Mouse (Mus musculus) lung, postnatal 0 days (tissue): ENCODE measurements around the gene Trim31. TPM values are rescaled to one million over a fixed set of nuclear protein-coding genes. Genes with fewer than 3 reads are reported as not detected.

Experiments used
- ATAC-seq: fragments of 200-750 bp; cut with Nextera tagmentation; 2 replicates; pipeline ENCODE4 v1.8.0; 2017; ENCODE audit warnings: moderate library complexity
- DNase-seq: peaks from one replicate; pipeline ENCODE4 v3.0.0-alpha.2; 2016; ENCODE audit warnings: low spot score
- H3K27ac ChIP-seq: fragments of 300-500 bp; sonication (generic); 2 replicates; pipeline ENCODE4 v1.5.1; 2014; ENCODE audit warnings: antibody characterized with exemption, mild to moderate bottlenecking, low read length, mixed read lengths
- H3K27me3 ChIP-seq: fragments of 300-500 bp; sonication (generic); replicated peaks from 2 replicates; pipeline ENCODE4 v1.6.1; 2014; ENCODE audit warnings: low read length, mixed read lengths; ENCODE audit not compliant: insufficient read depth
- H3K36me3 ChIP-seq: fragments of 300-500 bp; sonication (generic); 2 replicates; pipeline ENCODE4 v1.6.1; 2014; ENCODE audit warnings: low read length, mixed read lengths; ENCODE audit not compliant: insufficient read depth
- H3K4me1 ChIP-seq: fragments of 300-500 bp; sonication (generic); 2 replicates; pipeline ENCODE4 v1.6.1; 2014; ENCODE audit warnings: antibody characterized with exemption, low read depth, low read length, mixed read lengths; ENCODE audit not compliant: insufficient read depth
- H3K4me2 ChIP-seq: fragments of 300-500 bp; sonication (generic); replicated peaks from 2 replicates; pipeline ENCODE4 v1.6.1; 2014; ENCODE audit warnings: low read depth, mild to moderate bottlenecking, low read length, moderate library complexity, mixed read lengths
- H3K4me3 ChIP-seq: fragments of 300-500 bp; sonication (generic); 2 replicates; pipeline ENCODE4 v1.5.1; 2014; ENCODE audit warnings: low read depth, low read length
- H3K9ac ChIP-seq: fragments of 300-500 bp; sonication (generic); replicated peaks from 2 replicates; pipeline ENCODE4 v1.6.1; 2014; ENCODE audit warnings: low read depth, mild to moderate bottlenecking
- H3K9me3 ChIP-seq: fragments of 300-500 bp; sonication (generic); 2 replicates; pipeline ENCODE4 v1.6.1; 2016; ENCODE audit warnings: low read length, mixed read lengths
- CTCF ChIP-seq: IDR thresholded peaks from 2 replicates; pipeline ENCODE4 v1.5.1; 2016; ENCODE audit warnings: antibody characterized with exemption, mild to moderate bottlenecking
- EP300 ChIP-seq: IDR thresholded peaks from 2 replicates; pipeline ENCODE4 v1.6.1; 2016; ENCODE audit warnings: antibody characterized with exemption, mild to moderate bottlenecking, control low read depth
- WGBS: fragments of 180-500 bp; shearing (Covaris S2); extraction: QIAGEN DNeasy Blood & Tissue Kit; methylation state at CpG from one replicate; pipeline ENCODE4 v1.1.7; 2014; 5-methylcytosine and 5-hydroxymethylcytosine counted together
- polyA plus RNA-seq: library from polyadenylated mRNA; unstranded; fragments of >200 nt; fragmentation: Nextera tagmentation; extraction: Ambion mirVana; gene quantifications from 2 replicates; pipeline ENCODE4 v1.2.1, GENCODE M21; 2015

Trim31 gene
- not detected in 2 replicates for polyA plus RNA-seq

DNA sequence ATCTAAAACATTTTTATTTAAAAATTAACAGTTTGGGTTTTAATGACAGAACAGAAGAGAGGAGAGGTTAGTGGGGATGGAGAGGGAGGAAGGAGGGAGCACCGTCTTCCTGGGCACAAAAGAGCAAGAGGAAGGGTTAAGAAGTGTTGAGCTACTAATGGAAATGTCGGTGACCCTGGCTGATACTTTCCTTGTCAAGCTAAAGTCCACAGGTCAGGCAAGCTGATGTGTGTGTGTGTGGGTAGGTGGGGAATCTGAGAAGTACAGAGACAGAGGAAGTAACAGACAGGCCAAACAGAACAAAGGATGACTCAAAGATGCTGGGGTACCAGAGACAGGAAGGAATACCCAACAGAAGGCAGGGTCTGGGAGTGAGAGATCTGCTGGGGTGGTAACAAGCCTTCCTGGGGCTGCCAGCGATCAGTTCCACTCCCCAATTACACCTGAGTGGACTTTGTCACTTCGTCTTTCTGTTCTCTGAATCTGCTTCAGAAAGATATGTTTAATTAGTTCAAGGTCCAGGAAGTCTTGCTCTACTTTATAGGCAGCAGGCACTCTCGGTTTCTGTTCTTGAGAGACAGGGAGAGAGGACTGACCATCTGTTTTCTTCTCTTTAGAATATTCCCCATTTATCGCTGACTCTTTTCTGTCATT lies at the start of gene Trim31:
TSS of gene Trim31 (plus strand) at position 567 of the 654 bp plus-strand sequence.
- Histone ChIP-seq H3K27me3 (no peaks in the 10 kb centered on the region), H3K4me1 (no peaks in the 10 kb centered on the region), H3K9me3 (no peaks in the 10 kb centered on the region), H3K4me2 (no peak within 1 kb of the TSS), H3K27ac (no peak within 1 kb of the TSS), H3K9ac (no peak within 1 kb of the TSS), H3K36me3 (no peaks in the 10 kb centered on the region), H3K4me3 (no peak within 1 kb of the TSS)
- ATAC-seq (no peak), DNase-seq (no peak)
- WGBS = 69% methylated on average over 6 of the region's 6 CpGs
- TF ChIP-seq CTCF (no peak), EP300 (no peak)

DNA sequence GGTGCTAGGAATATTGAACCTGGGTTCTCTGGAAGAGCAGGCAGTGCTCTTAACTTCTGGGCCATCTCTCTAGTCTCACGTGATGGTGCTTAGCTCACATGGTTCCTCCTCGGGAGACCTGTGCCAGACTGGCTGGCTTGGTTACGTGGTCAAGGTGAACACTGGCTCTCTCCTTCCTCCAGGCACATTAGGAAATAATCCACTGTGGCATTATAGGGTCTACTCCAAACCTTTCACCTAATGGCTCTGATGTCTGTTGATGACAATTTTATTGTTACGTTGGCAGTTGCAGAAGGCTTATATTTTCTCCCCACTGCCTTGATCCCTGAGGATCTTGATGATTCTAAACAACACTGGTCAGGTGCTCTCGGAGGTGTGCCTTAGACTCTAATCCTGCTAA lies 49.0 kb upstream of the Trim31 start:
- WGBS = 79% methylated on average over 5 of the region's 5 CpGs

DNA sequence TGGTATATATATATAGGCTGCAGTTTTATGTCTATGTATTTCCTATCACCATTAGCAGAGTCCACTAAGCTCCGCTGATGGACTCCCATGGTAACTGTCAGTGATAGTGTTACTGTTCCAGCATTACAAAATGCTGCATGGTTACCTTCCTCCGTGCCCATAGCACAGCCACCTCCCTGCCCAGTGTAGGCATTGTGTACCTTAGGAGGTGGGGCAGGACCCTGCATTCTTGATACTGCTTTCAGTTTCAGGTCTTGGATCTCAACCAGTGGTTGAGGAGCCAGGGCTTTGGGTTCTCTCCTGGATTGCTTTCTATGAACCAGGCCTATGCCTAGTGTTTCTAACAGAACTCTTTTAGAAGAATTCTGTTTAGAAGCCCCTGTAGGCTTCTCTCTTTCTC lies 47.9 kb upstream of the Trim31 start:
- peak; percentile 69 for DNase-seq
- peaks cover 20% of the 10 kb centered on the region for H3K36me3 ChIP-seq
- whole genome bisulfite sequencing = 65% methylated on average over 2 of the region's 2 CpGs
- no peak overlapping the region for H3K9ac ChIP-seq
- H3K27ac ChIP-seq = peak overlapping the region; percentile 49; the same call in 1 of the 2 replicates
- no peaks in the 10 kb centered on the region for H3K9me3 ChIP-seq
- H3K4me3 ChIP-seq = no peak overlapping the region
- TF ChIP-seq CTCF = no peak
- TF ChIP-seq EP300 = no peak
- H3K4me2 ChIP-seq = no peak overlapping the region
- H3K27me3 ChIP-seq = no peaks in the 10 kb centered on the region
- ATAC-seq = peak; percentile 84
- H3K4me1 ChIP-seq = no peaks in the 10 kb centered on the region

More for the DNA sequence above, 49.0 kb upstream of the Trim31 start:
- H3K27me3 ChIP-seq = no peaks in the 10 kb centered on the region
- H3K4me1 ChIP-seq = no peaks in the 10 kb centered on the region; the same call in 1 of the 2 replicates
- no peak overlapping the region for H3K9ac ChIP-seq
- no peak overlapping the region for H3K4me3 ChIP-seq
- ATAC-seq (no peak), DNase-seq (no peak)
- peaks cover 12% of the 10 kb centered on the region for H3K36me3 ChIP-seq
- H3K9me3 ChIP-seq = no peaks in the 10 kb centered on the region
- TF ChIP-seq CTCF (no peak), EP300 (no peak)
- no peak overlapping the region for H3K4me2 ChIP-seq
- H3K27ac ChIP-seq = no peak overlapping the region

DNA sequence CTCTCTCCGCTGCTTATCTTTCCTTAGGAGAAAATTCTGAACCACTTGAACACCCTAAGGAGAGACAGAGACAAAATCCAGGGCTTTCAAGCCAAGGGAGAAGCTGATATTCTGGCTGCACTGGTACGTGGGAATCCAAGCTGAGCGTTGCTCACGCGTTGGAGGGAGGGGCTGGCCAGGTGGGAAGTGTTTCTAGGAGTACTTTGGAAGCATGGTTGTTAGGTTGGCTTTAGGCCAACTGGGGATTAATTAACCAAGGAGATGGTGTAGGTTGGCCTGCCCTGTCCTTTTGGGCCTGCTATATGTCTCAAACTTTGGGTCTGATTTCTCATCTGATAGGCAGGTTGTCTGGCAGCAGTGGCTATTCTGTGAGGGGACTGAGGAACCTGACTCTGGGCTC lies 46.7 kb upstream of the Trim31 start:
- Histone ChIP-seq H3K4me3 (no peak overlapping the region), H3K27ac (no peak overlapping the region), H3K4me2 (no peak overlapping the region), H3K36me3 (peaks cover 23% of the 10 kb centered on the region), H3K9me3 (no peaks in the 10 kb centered on the region), H3K27me3 (no peaks in the 10 kb centered on the region), H3K9ac (no peak overlapping the region), H3K4me1 (no peaks in the 10 kb centered on the region)
- no peak for TF ChIP-seq CTCF
- no peak for TF ChIP-seq EP300
- 56% methylated on average over 5 of the region's 5 CpGs for WGBS
- ATAC-seq (no peak), DNase-seq (no peak)

DNA sequence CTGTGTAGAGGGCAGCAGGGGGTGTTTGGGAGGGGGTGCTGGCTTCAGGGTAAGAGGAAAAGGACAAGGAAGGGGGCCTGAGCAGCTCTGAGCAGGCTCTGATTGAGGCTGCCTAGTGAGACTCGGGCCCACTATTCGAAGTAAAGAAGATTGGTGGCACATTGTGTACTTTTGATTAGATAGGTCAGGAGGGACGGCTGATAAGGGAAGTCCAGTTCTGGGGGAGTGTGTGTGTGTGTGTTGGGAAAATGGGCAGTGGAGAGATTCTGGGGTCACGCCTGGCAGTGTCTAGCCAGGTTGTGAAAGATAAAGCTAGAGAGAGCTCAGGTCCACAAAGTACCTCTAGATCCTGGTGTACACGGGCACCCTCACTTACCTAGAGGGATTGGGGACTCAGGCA lies 46.3 kb upstream of the Trim31 start:
- H3K27ac ChIP-seq = no peak overlapping the region
- no peak overlapping the region for H3K4me2 ChIP-seq
- H3K4me1 ChIP-seq = no peaks in the 10 kb centered on the region
- ATAC-seq = no peak
- no peaks in the 10 kb centered on the region for H3K27me3 ChIP-seq
- no peak overlapping the region for H3K4me3 ChIP-seq
- H3K9me3 ChIP-seq = no peaks in the 10 kb centered on the region
- TF ChIP-seq EP300 (no peak), CTCF (no peak)
- H3K36me3 ChIP-seq = peaks cover 26% of the 10 kb centered on the region
- no peak overlapping the region for H3K9ac ChIP-seq
- WGBS = 62% methylated on average over 5 of the region's 5 CpGs
- no peak for DNase-seq

DNA sequence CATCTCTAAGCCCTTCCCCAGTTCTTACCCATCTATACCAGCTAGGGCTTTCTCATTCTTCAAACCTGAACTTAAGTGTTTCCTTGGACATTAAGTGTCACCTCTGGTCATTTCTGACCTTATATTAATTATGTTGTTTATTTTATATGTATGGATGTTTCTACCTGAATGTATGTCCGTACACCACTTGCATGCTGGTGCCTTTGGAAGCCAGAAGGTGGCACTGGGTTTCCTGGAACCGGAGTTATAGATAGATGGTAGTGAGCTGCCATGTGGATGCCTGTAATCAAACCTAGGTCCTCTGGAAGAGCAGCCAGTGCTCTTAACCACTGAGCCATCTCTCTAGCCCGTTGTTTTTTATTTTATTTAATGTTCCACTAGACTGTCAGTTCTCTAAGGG lies 42.4 kb upstream of the Trim31 start:
- WGBS = 90% methylated on average over 3 of the region's 3 CpGs
- TF ChIP-seq CTCF (no peak), EP300 (no peak)
- no peaks in the 10 kb centered on the region for H3K9me3 ChIP-seq
- peaks cover 43% of the 10 kb centered on the region for H3K36me3 ChIP-seq
- ATAC-seq (no peak), DNase-seq (no peak)
- H3K9ac ChIP-seq = no peak overlapping the region
- H3K4me2 ChIP-seq = no peak overlapping the region
- H3K27ac ChIP-seq = no peak overlapping the region
- H3K4me1 ChIP-seq = no peaks in the 10 kb centered on the region
- no peaks in the 10 kb centered on the region for H3K27me3 ChIP-seq
- no peak overlapping the region for H3K4me3 ChIP-seq
